Mouse (Mus musculus) brain, embryonic 14.5 days (tissue): ENCODE measurements around the gene Hdhd5.

Experiments
- CTCF ChIP-seq: fragments of 200-500 bp; IDR thresholded peaks from 2 replicates; pipeline ENCODE4 v1.5.1; 2012; ENCODE audit warnings: inconsistent platforms, mild to moderate bottlenecking, moderate library complexity, borderline replicate concordance; ENCODE audit not compliant: insufficient read depth, insufficient read length; ENCODE audit errors: extremely low read depth
- POLR2A ChIP-seq: fragments of 200-500 bp; IDR thresholded peaks from 2 replicates; pipeline ENCODE4 v1.6.1; 2012; ENCODE audit warnings: mild to moderate bottlenecking, inconsistent platforms, borderline replicate concordance; ENCODE audit not compliant: poor library complexity, insufficient read depth, insufficient read length, severe bottlenecking; ENCODE audit errors: extremely low read depth

- TF ChIP-seq CTCF (no peak), POLR2A (no peak)
These were observed 25.0 kb upstream of the Hdhd5 start for GRCm38 (mm10) chr6:120555983-120556567.
